Mouse (Mus musculus) embryo, embryonic 10.5 days (tissue): ENCODE measurements around the gene Kirrel2.
A peak's percentile ranks its signal among the peaks of the same experiment; 100 is the strongest.

Experiments used
- DNase-seq: peaks from one replicate; pipeline ENCODE4 v3.0.0-alpha.2; 2015; ENCODE audit warnings: low spot score

Kirrel2 gene

GRCm38 (mm10) chr7:30412735-30413147 lies 44.7 kb downstream of the Kirrel2 start:
- DNase-seq, result no peak

GRCm38 (mm10) chr7:30411023-30411422 lies 46.5 kb downstream of the Kirrel2 start:
- no peak for DNase-seq

- DNase-seq, result no peak
Observed at GRCm38 (mm10) chr7:30409789-30410188, 47.7 kb downstream of the Kirrel2 start.

- DNase-seq, result no peak
Observed at GRCm38 (mm10) chr7:30408639-30409038, 48.9 kb downstream of the Kirrel2 start.

- no peak for DNase-seq
Observed at GRCm38 (mm10) chr7:30402343-30402742, 55.1 kb downstream of the Kirrel2 start.

GRCm38 (mm10) chr7:30399671-30400070 lies 57.8 kb downstream of the Kirrel2 start:
- DNase-seq, result peak; percentile 36
